Mouse (Mus musculus): ENCODE results near the gene Adipor2.

Adipor2 gene

GRCm38 (mm10) chr6:119351656-119352055, 65.8 kb downstream of the Adipor2 start:
- DNase-seq (ENCODE audit: low read depth in 1 of 2, low spot score in 2 of 2) = no peak

- DNase-seq (ENCODE audit: low read depth in 1 of 2, low spot score in 2 of 2) = no peak
Measured at GRCm38 (mm10) chr6:119350703-119351198, 66.8 kb downstream of the Adipor2 start.

GRCm38 (mm10) chr6:119348234-119348633, 69.3 kb downstream of the Adipor2 start:
- peak in 1 of 2 experiments; percentile 29 for DNase-seq (ENCODE audit: low read depth in 1 of 2, low spot score in 2 of 2)

- DNase-seq (ENCODE audit: low read depth in 1 of 2, low spot score in 2 of 2) = no peak
Measured at GRCm38 (mm10) chr6:119347813-119348212, 69.7 kb downstream of the Adipor2 start.

GRCm38 (mm10) chr6:119346257-119346656, 71.2 kb downstream of the Adipor2 start:
- DNase-seq (ENCODE audit: low read depth in 1 of 2, low spot score in 2 of 2) = no peak

GRCm38 (mm10) chr6:119341409-119341808, 76.1 kb downstream of the Adipor2 start:
- no peak for DNase-seq (ENCODE audit: low read depth in 1 of 2, low spot score in 2 of 2)

GRCm38 (mm10) chr6:119338121-119338912, 79.2 kb downstream of the Adipor2 start:
- no peak for DNase-seq (ENCODE audit: low read depth in 1 of 2, low spot score in 2 of 2)

GRCm38 (mm10) chr6:119337287-119337686, 80.2 kb downstream of the Adipor2 start:
- DNase-seq (ENCODE audit: low read depth in 1 of 2, low spot score in 2 of 2) = no peak

GRCm38 (mm10) chr6:119336124-119336523, 81.4 kb downstream of the Adipor2 start:
- no peak for DNase-seq (ENCODE audit: low read depth in 1 of 2, low spot score in 2 of 2)

GRCm38 (mm10) chr6:119333831-119334230, 83.7 kb downstream of the Adipor2 start:
- no peak for DNase-seq (ENCODE audit: low read depth in 1 of 2, low spot score in 2 of 2)

- no peak for DNase-seq (ENCODE audit: low read depth in 1 of 2, low spot score in 2 of 2)
Measured at GRCm38 (mm10) chr6:119333202-119333601, 84.3 kb downstream of the Adipor2 start.

- no peak for DNase-seq (ENCODE audit: low read depth in 1 of 2, low spot score in 2 of 2)
Measured at GRCm38 (mm10) chr6:119332111-119332510, 85.4 kb downstream of the Adipor2 start.

- DNase-seq (ENCODE audit: low read depth in 1 of 2, low spot score in 2 of 2) = no peak
Measured at GRCm38 (mm10) chr6:119330506-119330905, 87.0 kb downstream of the Adipor2 start, which contains the start of gene Lrtm2. Gene Lrtm2 (minus strand): TSS chr6:119330766.

- DNase-seq (ENCODE audit: low read depth in 1 of 2, low spot score in 2 of 2) = no peak
Measured at GRCm38 (mm10) chr6:119329936-119330335, 87.6 kb downstream of the Adipor2 start.

GRCm38 (mm10) chr6:119329215-119329714, 88.2 kb downstream of the Adipor2 start:
- DNase-seq (ENCODE audit: low read depth in 1 of 2, low spot score in 2 of 2) = no peak

- DNase-seq (ENCODE audit: low read depth in 1 of 2, low spot score in 2 of 2) = no peak
Measured at GRCm38 (mm10) chr6:119328521-119329115, 88.9 kb downstream of the Adipor2 start.

- no peak for DNase-seq (ENCODE audit: low read depth in 1 of 2, low spot score in 2 of 2)
Measured at GRCm38 (mm10) chr6:119326541-119326940, 91.0 kb downstream of the Adipor2 start.

GRCm38 (mm10) chr6:119325978-119326377, 91.5 kb downstream of the Adipor2 start:
- DNase-seq (ENCODE audit: low read depth in 1 of 2, low spot score in 2 of 2) = no peak

GRCm38 (mm10) chr6:119324776-119325175, 92.7 kb downstream of the Adipor2 start:
- no peak for DNase-seq (ENCODE audit: low read depth in 1 of 2, low spot score in 2 of 2)

- no peak for DNase-seq (ENCODE audit: low read depth in 1 of 2, low spot score in 2 of 2)
Measured at GRCm38 (mm10) chr6:119321752-119322151, 95.8 kb downstream of the Adipor2 start.

GRCm38 (mm10) chr6:119320481-119320880, 97.0 kb downstream of the Adipor2 start:
- no peak for DNase-seq (ENCODE audit: low read depth in 1 of 2, low spot score in 2 of 2)

- DNase-seq (ENCODE audit: low read depth in 1 of 2, low spot score in 2 of 2) = no peak
Measured at GRCm38 (mm10) chr6:119319358-119319757, 98.1 kb downstream of the Adipor2 start.
